Mouse (Mus musculus) MEL (cell line): ENCODE data around the gene Vstm5. TPM values are rescaled to one million over a fixed set of nuclear protein-coding genes. Genes with fewer than 3 reads are reported as not detected.

Experiments used
- DNase-seq: peaks from one replicate; pipeline ENCODE4 v3.0.0; 2011; ENCODE audit warnings: low read depth, low spot score
- H3K27ac ChIP-seq: 2 replicates; pipeline ENCODE4 v1.5.1; 2012; ENCODE audit warnings: low read depth, mild to moderate bottlenecking, control low read depth, low read length, moderate library complexity; ENCODE audit not compliant: control insufficient read depth
- H3K27me3 ChIP-seq, 2 experiments: fragments of 150-350 bp in 1 of 2; sonication (generic) in 1 of 2; 2 replicates each; pipeline ENCODE4 v1.6.1; 2012; ENCODE audit warnings: low read length in 2 of 2, mild to moderate bottlenecking in 2 of 2, improper control_type of control experiment in 1 of 2, moderate library complexity in 1 of 2; ENCODE audit not compliant: insufficient read depth in 2 of 2, control insufficient read depth in 1 of 2
- H3K36me3 ChIP-seq, 2 experiments: 2 replicates each; pipeline ENCODE4 v1.6.1; 2012 to 2014; ENCODE audit warnings: low read length in 2 of 2, improper control_type of control experiment in 1 of 2, inconsistent platforms in 1 of 2, mild to moderate bottlenecking in 1 of 2; ENCODE audit not compliant: insufficient read depth in 2 of 2, control insufficient read depth in 1 of 2
- H3K4me1 ChIP-seq, 2 experiments: fragments of 150-350 bp in 1 of 2; sonication (generic) in 1 of 2; 2 replicates each; pipeline ENCODE4 v1.6.1; 2012; ENCODE audit warnings: low read length in 2 of 2, improper control_type of control experiment in 1 of 2, mild to moderate bottlenecking in 1 of 2; ENCODE audit not compliant: insufficient read depth in 2 of 2, control insufficient read depth in 1 of 2
- H3K4me3 ChIP-seq, 2 experiments: fragments of 150-350 bp in 1 of 2; sonication (generic) in 1 of 2; 2 replicates each; pipeline ENCODE4 v1.5.1; 2012; ENCODE audit warnings: low read depth in 2 of 2, low read length in 2 of 2, mild to moderate bottlenecking in 2 of 2, moderate library complexity in 2 of 2, control low read depth in 1 of 2, improper control_type of control experiment in 1 of 2; ENCODE audit not compliant: control insufficient read depth in 1 of 2, insufficient read depth in 1 of 2
- H3K79me2 ChIP-seq: 2 replicates; pipeline ENCODE4 v1.6.1; 2012; ENCODE audit warnings: mild to moderate bottlenecking, low read length, moderate library complexity; ENCODE audit not compliant: control insufficient read depth, poor library complexity, insufficient read depth
- H3K9ac ChIP-seq: 2 replicates; pipeline ENCODE4 v1.6.1; 2012; ENCODE audit warnings: low read depth, mild to moderate bottlenecking, control low read depth, low read length, moderate library complexity; ENCODE audit not compliant: control insufficient read depth, poor library complexity, severe bottlenecking
- H3K9me3 ChIP-seq: fragments of 150-350 bp; sonication (generic); replicated peaks from 2 replicates; pipeline ENCODE4 v1.6.1; 2012; ENCODE audit warnings: mild to moderate bottlenecking, low read length, improper control_type of control experiment, moderate library complexity; ENCODE audit not compliant: insufficient read depth
- BHLHE40 ChIP-seq: IDR thresholded peaks from 2 replicates; pipeline ENCODE4 v1.6.1; 2012; ENCODE audit warnings: low read depth, mild to moderate bottlenecking, inconsistent platforms, low read length, improper control_type of control experiment, borderline replicate concordance
- CHD1 ChIP-seq: IDR thresholded peaks from 2 replicates; pipeline ENCODE4 v1.6.1; 2012; ENCODE audit warnings: low read depth, mild to moderate bottlenecking, inconsistent platforms, low read length, improper control_type of control experiment
- CHD2 ChIP-seq: IDR thresholded peaks from 2 replicates; pipeline ENCODE4 v1.6.1; 2011; ENCODE audit warnings: low read length, improper control_type of control experiment
- E2F4 ChIP-seq: IDR thresholded peaks from 2 replicates; pipeline ENCODE4 v1.6.1; 2011; ENCODE audit warnings: low read depth, low read length, improper control_type of control experiment, borderline replicate concordance
- ELF1 ChIP-seq: IDR thresholded peaks from 2 replicates; pipeline ENCODE4 v1.6.1; 2014; ENCODE audit warnings: low read depth, mild to moderate bottlenecking, inconsistent platforms, low read length, improper control_type of control experiment, moderate library complexity
- ETS1 ChIP-seq: IDR thresholded peaks from 2 replicates; pipeline ENCODE4 v1.6.1; 2012; ENCODE audit warnings: low read depth, mild to moderate bottlenecking, inconsistent platforms, low read length, improper control_type of control experiment, moderate library complexity
- JUND ChIP-seq: IDR thresholded peaks from 2 replicates; pipeline ENCODE4 v1.6.1; 2011; ENCODE audit warnings: low read depth, mild to moderate bottlenecking, improper control_type of control experiment, low read length
- KAT2A ChIP-seq: conservative IDR thresholded peaks from 2 replicates; pipeline ENCODE4 v1.6.1; 2012; ENCODE audit warnings: low read depth, low read length, improper control_type of control experiment, inconsistent platforms
- MYC ChIP-seq: IDR thresholded peaks from 2 replicates; pipeline ENCODE4 v1.6.1; 2011; ENCODE audit warnings: low read depth, mild to moderate bottlenecking, low read length, improper control_type of control experiment, moderate library complexity
- NELFE ChIP-seq: IDR thresholded peaks from 2 replicates; pipeline ENCODE4 v1.6.1; 2011; ENCODE audit warnings: low read depth, low read length, improper control_type of control experiment
- NRF1 ChIP-seq: IDR thresholded peaks from 2 replicates; pipeline ENCODE4 v1.6.1; 2014; ENCODE audit warnings: low read depth, mild to moderate bottlenecking, inconsistent platforms, low read length, improper control_type of control experiment, moderate library complexity; ENCODE audit not compliant: poor library complexity, insufficient read depth, severe bottlenecking
- POLR2AphosphoS5 ChIP-seq: IDR thresholded peaks from 2 replicates; pipeline ENCODE4 v1.6.1; 2012; ENCODE audit warnings: low read depth, borderline replicate concordance, mild to moderate bottlenecking, inconsistent platforms, low read length, moderate library complexity, mixed read lengths
- RAD21 ChIP-seq: IDR thresholded peaks from 2 replicates; pipeline ENCODE4 v1.6.1; 2011; ENCODE audit warnings: mild to moderate bottlenecking, low read depth, low read length, improper control_type of control experiment
- RCOR1 ChIP-seq: IDR thresholded peaks from 2 replicates; pipeline ENCODE4 v1.6.1; 2012; ENCODE audit warnings: low read depth, mild to moderate bottlenecking, inconsistent platforms, low read length, improper control_type of control experiment
- SIN3A ChIP-seq: IDR thresholded peaks from 2 replicates; pipeline ENCODE4 v1.6.1; 2012; ENCODE audit warnings: low read length, improper control_type of control experiment, inconsistent platforms
- TCF12 ChIP-seq: IDR thresholded peaks from 2 replicates; pipeline ENCODE4 v1.6.1; 2014; ENCODE audit warnings: low read depth, mild to moderate bottlenecking, inconsistent platforms, low read length, improper control_type of control experiment, moderate library complexity
- UBTF ChIP-seq: IDR thresholded peaks from 2 replicates; pipeline ENCODE4 v1.6.1; 2012; ENCODE audit warnings: low read depth, mild to moderate bottlenecking, inconsistent platforms, low read length, improper control_type of control experiment, moderate library complexity, borderline replicate concordance; ENCODE audit not compliant: insufficient read depth
- USF2 ChIP-seq, 2 experiments: IDR thresholded peaks; 2 replicates each; pipeline ENCODE4 v1.6.1; 2011 to 2012; ENCODE audit warnings: improper control_type of control experiment in 2 of 2, low read length in 2 of 2, borderline replicate concordance in 1 of 2, inconsistent platforms in 1 of 2, low read depth in 1 of 2, mild to moderate bottlenecking in 1 of 2; ENCODE audit not compliant: insufficient read depth in 1 of 2
- ZC3H11A ChIP-seq: IDR thresholded peaks from 2 replicates; pipeline ENCODE4 v1.6.1; 2012; ENCODE audit warnings: low read depth, mild to moderate bottlenecking, inconsistent platforms, low read length, improper control_type of control experiment
- ZKSCAN1 ChIP-seq: IDR thresholded peaks from 2 replicates; pipeline ENCODE4 v1.6.1; 2012; ENCODE audit warnings: low read depth, mild to moderate bottlenecking, inconsistent platforms, low read length, improper control_type of control experiment, moderate library complexity
- ZMIZ1 ChIP-seq: IDR thresholded peaks from 2 replicates; pipeline ENCODE4 v1.6.1; 2012; ENCODE audit warnings: low read depth, mild to moderate bottlenecking, inconsistent platforms, low read length, improper control_type of control experiment, moderate library complexity
- ZNF384 ChIP-seq: IDR thresholded peaks from 2 replicates; pipeline ENCODE4 v1.6.1; 2012; ENCODE audit warnings: low read depth, mild to moderate bottlenecking, inconsistent platforms, low read length, improper control_type of control experiment
- polyA plus RNA-seq, 2 experiments: library from polyadenylated mRNA; stranded (reverse) in 1 of 2; unstranded in 1 of 2; fragments of >175 nt in 1 of 2; fragments of >200 nt in 1 of 2; gene quantifications; 2 replicates each; pipeline versions ENCODE4 v1.2.1 to v1.2.4; 2012; ENCODE audit warnings: low replicate concordance in 2 of 2, low read depth in 1 of 2; ENCODE audit not compliant: insufficient read length in 2 of 2, insufficient read depth in 1 of 2, missing spikeins in 1 of 2
- total RNA-seq: library from RNA; depleted of rRNA; stranded (reverse); fragments of 300-350 nt; gene quantifications from 2 replicates; pipeline ENCODE4 v1.2.3, GENCODE M21; 2012

The Vstm5 gene
- total and polyA plus RNA-seq, 3 experiments: 23.5 to 27.0 TPM; not detected in 1

- no peak for DNase-seq
- Histone ChIP-seq H3K27me3 (no peaks in the 10 kb centered on the region), H3K27ac (peak overlapping the region; percentile 77), H3K9ac (peak overlapping the region; percentile 76), H3K4me3 (peak overlapping the region; percentile 60 to 75), H3K36me3 (peaks cover 23 to 31% of the 10 kb centered on the region in 2 experiments), H3K79me2 (peaks cover 32% of the 10 kb centered on the region), H3K9me3 (no peaks in the 10 kb centered on the region), H3K4me1 (peaks cover 10 to 25% of the 10 kb centered on the region in 2 experiments)
- TF ChIP-seq KAT2A (no peak), MYC (0 out of 2 replicates have a peak, but pooled peaks have one; percentile 46), CHD2 (no peak), ZNF384 (peak; percentile 78; the same call in 1 of the 2 replicates), JUND (no peak), BHLHE40 (peak; percentile 38; the same call in 1 of the 2 replicates), NRF1 (no peak), CHD1 (peak; percentile 98), RAD21 (no peak), POLR2AphosphoS5 (no peak), USF2 (IDR thresholded peaks at IDR 0.05; ENCODE audit: borderline replicate concordance in 1 of 2, insufficient read depth in 1 of 2, low read depth in 1 of 2, low read length in 2 of 2) (no peak), TCF12 (0 out of 2 replicates have a peak, but pooled peaks have one; percentile 10), ZKSCAN1 (no peak), E2F4 (no peak), SIN3A (peak; percentile 14; the same call in 1 of the 2 replicates), ELF1 (no peak), RCOR1 (0 out of 2 replicates have a peak, but pooled peaks have one; percentile 29), ETS1 (no peak), ZC3H11A (no peak), UBTF (no peak), NELFE (no peak), ZMIZ1 (no peak)
Measured at GRCm38 (mm10) chr9:15279139-15279648, 40.3 kb downstream of the Vstm5 start.
